Mouse (Mus musculus): Measurements from ENCODE around the gene Cep131. TPM values are rescaled to one million over a fixed set of nuclear protein-coding genes. Genes with fewer than 3 reads are reported as not detected.

Gene Cep131
- polyA plus RNA-seq, 1 experiment from 2014 or later, result 28.8 TPM

- 0 out of 2 replicates have a peak, but pooled peaks cover 2% of the 10 kb centered on the region for H3K4me1 ChIP-seq
- H3K9ac ChIP-seq, result no peak overlapping the region
- H3K36me3 ChIP-seq, result peaks cover 48% of the 10 kb centered on the region
- no peak overlapping the region for H3K4me3 ChIP-seq
- H3K27ac ChIP-seq, result no peak overlapping the region
- no peak for ATAC-seq (ENCODE audit: borderline replicate concordance, extremely low read depth, low FRiP score, low TSS enrichment)
- no peak overlapping the region for H3K4me2 ChIP-seq
- 91% methylated on average over 21 of the region's 21 CpGs for WGBS
- H3K9me3 ChIP-seq, result no peaks in the 10 kb centered on the region
- no peaks in the 10 kb centered on the region for H3K27me3 ChIP-seq
Observed at GRCm38 (mm10) chr11:120114488-120115215, 28.0 kb upstream of the Cep131 start.

GRCm38 (mm10) chr11:120112136-120112535 lies 25.5 kb upstream of the Cep131 start:
- Histone ChIP-seq H3K27ac (no peak overlapping the region), H3K4me1 (0 out of 2 replicates have a peak, but pooled peaks cover 2% of the 10 kb centered on the region), H3K4me2 (no peak overlapping the region), H3K9ac (no peak overlapping the region), H3K36me3 (peaks cover 54% of the 10 kb centered on the region), H3K4me3 (no peak overlapping the region), H3K27me3 (no peaks in the 10 kb centered on the region), H3K9me3 (no peaks in the 10 kb centered on the region)
- WGBS, result 88% methylated on average over 4 of the region's 4 CpGs
- ATAC-seq (ENCODE audit: borderline replicate concordance, extremely low read depth, low FRiP score, low TSS enrichment), result no peak

GRCm38 (mm10) chr11:120111033-120111432 lies 24.4 kb upstream of the Cep131 start:
- Histone ChIP-seq H3K36me3 (peaks cover 53% of the 10 kb centered on the region), H3K27ac (no peak overlapping the region), H3K4me2 (no peak overlapping the region), H3K27me3 (no peaks in the 10 kb centered on the region), H3K4me1 (0 out of 2 replicates have a peak, but pooled peaks cover 2% of the 10 kb centered on the region), H3K9ac (no peak overlapping the region), H3K9me3 (no peaks in the 10 kb centered on the region), H3K4me3 (no peak overlapping the region)
- ATAC-seq (ENCODE audit: borderline replicate concordance, extremely low read depth, low FRiP score, low TSS enrichment), result no peak
- 6% methylated on average over 2 of the region's 2 CpGs for WGBS

- Histone ChIP-seq H3K9ac (no peak overlapping the region), H3K27ac (no peak overlapping the region), H3K27me3 (no peaks in the 10 kb centered on the region), H3K4me3 (no peak overlapping the region), H3K4me1 (0 out of 2 replicates have a peak, but pooled peaks cover 2% of the 10 kb centered on the region), H3K4me2 (no peak overlapping the region), H3K9me3 (no peaks in the 10 kb centered on the region), H3K36me3 (peaks cover 54% of the 10 kb centered on the region)
- 55% methylated on average over 7 of the region's 7 CpGs for WGBS
- ATAC-seq (ENCODE audit: borderline replicate concordance, extremely low read depth, low FRiP score, low TSS enrichment), result no peak
Observed at GRCm38 (mm10) chr11:120110554-120110953, 23.9 kb upstream of the Cep131 start.

- Histone ChIP-seq H3K4me1 (0 out of 2 replicates have a peak, but pooled peaks cover 2% of the 10 kb centered on the region), H3K9me3 (no peaks in the 10 kb centered on the region), H3K4me2 (no peak overlapping the region), H3K27ac (no peak overlapping the region), H3K36me3 (peaks cover 54% of the 10 kb centered on the region), H3K9ac (no peak overlapping the region), H3K27me3 (no peaks in the 10 kb centered on the region), H3K4me3 (no peak overlapping the region)
- 79% methylated on average over 14 of the region's 14 CpGs for WGBS
- ATAC-seq (ENCODE audit: borderline replicate concordance, extremely low read depth, low FRiP score, low TSS enrichment), result no peak
Observed at GRCm38 (mm10) chr11:120109558-120110210, 23.1 kb upstream of the Cep131 start.

- Histone ChIP-seq H3K4me2 (no peak overlapping the region), H3K4me1 (0 out of 2 replicates have a peak, but pooled peaks cover 2% of the 10 kb centered on the region), H3K9me3 (no peaks in the 10 kb centered on the region), H3K36me3 (peaks cover 50% of the 10 kb centered on the region), H3K27ac (no peak overlapping the region), H3K27me3 (no peaks in the 10 kb centered on the region), H3K4me3 (no peak overlapping the region), H3K9ac (no peak overlapping the region)
- ATAC-seq (ENCODE audit: borderline replicate concordance, extremely low read depth, low FRiP score, low TSS enrichment), result no peak
- WGBS, result 83% methylated on average over 9 of the region's 9 CpGs
Observed at GRCm38 (mm10) chr11:120107796-120108195, 21.2 kb upstream of the Cep131 start.

- Histone ChIP-seq H3K36me3 (peaks cover 50% of the 10 kb centered on the region), H3K27ac (no peak overlapping the region), H3K4me1 (0 out of 2 replicates have a peak, but pooled peaks cover 2% of the 10 kb centered on the region), H3K27me3 (no peaks in the 10 kb centered on the region), H3K4me3 (no peak overlapping the region), H3K4me2 (no peak overlapping the region), H3K9me3 (no peaks in the 10 kb centered on the region), H3K9ac (no peak overlapping the region)
- no peak for ATAC-seq (ENCODE audit: borderline replicate concordance, extremely low read depth, low FRiP score, low TSS enrichment)
- WGBS, result 52% methylated on average over 2 of the region's 2 CpGs
Observed at GRCm38 (mm10) chr11:120107026-120107425, 20.4 kb upstream of the Cep131 start.

- Histone ChIP-seq H3K4me2 (no peak overlapping the region), H3K36me3 (peaks cover 35% of the 10 kb centered on the region), H3K9ac (no peak overlapping the region), H3K27me3 (no peaks in the 10 kb centered on the region), H3K9me3 (no peaks in the 10 kb centered on the region), H3K4me3 (no peak overlapping the region), H3K27ac (no peak overlapping the region), H3K4me1 (peaks cover 10% of the 10 kb centered on the region)
- WGBS, result 70% methylated on average over 3 of the region's 3 CpGs
- no peak for ATAC-seq (ENCODE audit: borderline replicate concordance, extremely low read depth, low FRiP score, low TSS enrichment)
Observed at GRCm38 (mm10) chr11:120103431-120103997, 16.9 kb upstream of the Cep131 start.

GRCm38 (mm10) chr11:120101036-120101435 lies 14.4 kb upstream of the Cep131 start:
- WGBS, result 1% methylated on average over 3 of the region's 3 CpGs
- ATAC-seq (ENCODE audit: borderline replicate concordance, extremely low read depth, low FRiP score, low TSS enrichment), result no peak
- no peak overlapping the region for H3K4me3 ChIP-seq
- H3K9me3 ChIP-seq, result no peaks in the 10 kb centered on the region
- no peaks in the 10 kb centered on the region for H3K27me3 ChIP-seq
- H3K27ac ChIP-seq, result no peak overlapping the region
- no peak overlapping the region for H3K4me2 ChIP-seq
- H3K4me1 ChIP-seq, result peaks cover 20% of the 10 kb centered on the region
- no peak overlapping the region for H3K9ac ChIP-seq
- peaks cover 17% of the 10 kb centered on the region for H3K36me3 ChIP-seq

- Histone ChIP-seq H3K9me3 (no peaks in the 10 kb centered on the region), H3K4me3 (peak within 1 kb of the TSS; percentile 97), H3K36me3 (peaks cover 11% of the 10 kb centered on the region), H3K27me3 (no peaks in the 10 kb centered on the region), H3K9ac (peak within 1 kb of the TSS; percentile 89), H3K4me2 (peak within 1 kb of the TSS; percentile 91), H3K4me1 (peaks cover 20% of the 10 kb centered on the region), H3K27ac (peak within 1 kb of the TSS; percentile 94)
- WGBS, result under 1% methylated on average over 77 of the region's 77 CpGs
- ATAC-seq (ENCODE audit: borderline replicate concordance, extremely low read depth, low FRiP score, low TSS enrichment), result peak; percentile 98
Observed at GRCm38 (mm10) chr11:120098588-120099511, 12.2 kb upstream of the Cep131 start, which contains the start of the genes Tepsin and Ndufaf8. TSS of gene Tepsin (minus strand) at chr11:120098731. TSS of gene Ndufaf8 (plus strand) at chr11:120098928.

Measured in lung, embryonic 15.5 days (tissue).